Mouse (Mus musculus): ENCODE results near the gene Bphl. TPM values are rescaled to one million over a fixed set of nuclear protein-coding genes. Genes with fewer than 3 reads are reported as not detected.

Gene Bphl
- polyA plus RNA-seq, 1 experiment, result 27.7 TPM

DNA sequence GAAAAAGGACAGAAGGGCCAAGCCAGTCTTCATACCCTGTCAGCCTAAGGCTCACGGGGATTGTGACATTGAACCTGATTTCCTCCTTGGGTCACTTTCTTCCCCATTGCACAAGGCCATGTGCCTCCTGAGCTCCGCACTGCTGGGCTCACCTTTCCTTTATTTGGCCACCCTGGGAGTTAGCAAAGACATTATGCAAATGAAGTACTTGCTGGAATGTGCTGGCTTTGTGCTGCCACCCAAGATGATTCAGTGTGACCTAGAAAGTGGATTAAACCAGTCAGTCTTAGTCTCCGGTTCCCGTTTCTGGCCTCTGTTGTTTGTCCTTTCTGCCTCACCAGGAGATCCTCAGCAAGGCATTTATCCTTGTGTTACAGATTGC, 72.3 kb downstream of the Bphl start:
- Histone ChIP-seq H3K4me3 (no peak overlapping the region), H3K27me3 (ENCODE audit: control insufficient read depth, insufficient read depth, insufficient read length) (no peaks in the 10 kb centered on the region), H3K36me3 (ENCODE audit: control insufficient read depth, insufficient read depth) (no peaks in the 10 kb centered on the region), H3K79me2 (ENCODE audit: control insufficient read depth, insufficient read depth) (no peaks in the 10 kb centered on the region), H3K4me2 (ENCODE audit: low read depth) (no peak overlapping the region), H3ac (ENCODE audit: control insufficient read depth, insufficient read length) (no peak overlapping the region)
- no peak for TF ChIP-seq POLR2A (IDR thresholded peaks at IDR 0.05; ENCODE audit: insufficient read length, low read depth)
- no peak for TF ChIP-seq MYOD1 (IDR thresholded peaks at IDR 0.05; ENCODE audit: control insufficient read depth in 1 of 3, insufficient read length in 2 of 3, low read depth in 2 of 3)
- no peak for TF ChIP-seq REST (IDR thresholded peaks at IDR 0.05; ENCODE audit: insufficient read depth, insufficient read length)
- TF ChIP-seq MYOG (IDR thresholded peaks at IDR 0.05; ENCODE audit: control insufficient read depth in 1 of 3, insufficient read depth in 1 of 3, insufficient read length in 2 of 3, low read depth in 2 of 3), result no peak
- no peak for TF ChIP-seq TCF12 (IDR thresholded peaks at IDR 0.05; ENCODE audit: insufficient read depth, poor library complexity, severe bottlenecking)
- TF ChIP-seq E2F4 (IDR thresholded peaks at IDR 0.05; ENCODE audit: insufficient read depth), result no peak
- no peak for TF ChIP-seq USF1 (IDR thresholded peaks at IDR 0.05; ENCODE audit: low read depth)
- no peak for TF ChIP-seq MAX (IDR thresholded peaks at IDR 0.05; ENCODE audit: low read depth)
- TF ChIP-seq CEBPB (IDR thresholded peaks at IDR 0.05; ENCODE audit: insufficient read depth, poor library complexity, severe bottlenecking), result no peak
- no peak for TF ChIP-seq TCF3 (IDR thresholded peaks at IDR 0.05; ENCODE audit: insufficient read length, low read depth)
- TF ChIP-seq SRF (IDR thresholded peaks at IDR 0.05; ENCODE audit: control insufficient read depth, insufficient read length, low read depth), result no peak
- no peak for TF ChIP-seq POLR2AphosphoS2 (IDR thresholded peaks at IDR 0.05; ENCODE audit: insufficient read length, low read depth)

DNA sequence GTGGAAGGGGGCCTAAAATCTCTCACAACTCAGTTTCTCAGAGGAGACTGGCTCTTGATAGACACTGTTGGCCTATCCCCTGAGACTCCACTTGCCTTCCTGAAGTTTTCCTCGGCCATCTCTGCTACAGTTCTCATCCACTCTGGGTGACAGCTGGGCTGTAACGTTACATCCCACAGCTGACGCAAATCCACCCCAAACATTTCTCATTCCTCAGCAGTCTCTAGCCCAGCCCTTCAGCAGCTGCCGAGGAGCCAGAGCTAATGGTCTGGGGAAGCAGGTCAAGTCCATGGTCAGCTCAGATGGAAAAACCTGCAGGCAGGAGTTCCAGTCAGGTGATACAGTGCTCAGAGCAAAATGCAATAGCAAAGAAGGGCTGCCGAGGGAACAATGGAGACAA, 73.6 kb downstream of the Bphl start:
- Histone ChIP-seq H3K4me3 (no peak overlapping the region), H3K79me2 (ENCODE audit: control insufficient read depth, insufficient read depth) (no peaks in the 10 kb centered on the region)

DNA sequence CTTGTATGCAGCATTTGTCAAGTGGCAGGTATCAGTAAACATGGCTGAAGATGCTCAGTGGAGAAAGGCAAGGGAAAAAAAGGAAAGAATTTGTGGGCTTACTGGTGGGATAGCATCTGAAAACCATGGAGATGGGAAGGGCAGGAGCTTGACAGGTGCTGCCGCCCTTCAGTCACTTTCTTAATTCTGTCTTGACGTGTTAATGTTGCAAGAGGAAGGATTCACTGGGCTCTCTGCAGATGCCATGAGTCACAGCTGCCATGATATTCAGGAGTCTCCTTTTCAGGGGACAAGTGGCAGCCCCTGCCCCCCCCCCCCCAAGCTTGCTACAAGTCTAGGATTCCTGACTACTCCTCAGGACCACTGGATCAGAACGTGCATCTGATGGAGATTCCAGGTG, 74.5 kb downstream of the Bphl start:
- Histone ChIP-seq H3K27me3 (ENCODE audit: control insufficient read depth, insufficient read depth, insufficient read length) (no peaks in the 10 kb centered on the region), H3K4me2 (ENCODE audit: low read depth) (peak overlapping the region; percentile 65), H3K4me3 (no peak overlapping the region), H3ac (ENCODE audit: control insufficient read depth, insufficient read length) (no peak overlapping the region), H3K36me3 (ENCODE audit: control insufficient read depth, insufficient read depth) (no peaks in the 10 kb centered on the region), H3K79me2 (ENCODE audit: control insufficient read depth, insufficient read depth) (no peaks in the 10 kb centered on the region)
- TF ChIP-seq MYOG (IDR thresholded peaks at IDR 0.05; ENCODE audit: control insufficient read depth in 1 of 3, insufficient read depth in 1 of 3, insufficient read length in 2 of 3, low read depth in 2 of 3) (peak in 1 of 3 experiments; percentile 71), TCF3 (IDR thresholded peaks at IDR 0.05; ENCODE audit: insufficient read length, low read depth) (peak; percentile 10), CEBPB (IDR thresholded peaks at IDR 0.05; ENCODE audit: insufficient read depth, poor library complexity, severe bottlenecking) (peak; percentile 61; the same call in 1 of the 2 replicates), MAX (IDR thresholded peaks at IDR 0.05; ENCODE audit: low read depth) (no peak), MYOD1 (IDR thresholded peaks at IDR 0.05; ENCODE audit: control insufficient read depth in 1 of 3, insufficient read length in 2 of 3, low read depth in 2 of 3) (peak; percentile 13 to 80 (median 73))

More for the DNA sequence above, 73.6 kb downstream of the Bphl start:
- Histone ChIP-seq H3K4me2 (ENCODE audit: low read depth) (peak overlapping the region; percentile 51), H3ac (ENCODE audit: control insufficient read depth, insufficient read length) (no peak overlapping the region), H3K36me3 (ENCODE audit: control insufficient read depth, insufficient read depth) (no peaks in the 10 kb centered on the region), H3K27me3 (ENCODE audit: control insufficient read depth, insufficient read depth, insufficient read length) (no peaks in the 10 kb centered on the region)
- TF ChIP-seq MYOG (IDR thresholded peaks at IDR 0.05; ENCODE audit: control insufficient read depth in 1 of 3, insufficient read depth in 1 of 3, insufficient read length in 2 of 3, low read depth in 2 of 3) (peak; percentile 77 to 98 (median 97)), MYOD1 (IDR thresholded peaks at IDR 0.05; ENCODE audit: control insufficient read depth in 1 of 3, insufficient read length in 2 of 3, low read depth in 2 of 3) (peak; percentile 79 to 96 (median 93)), SRF (IDR thresholded peaks at IDR 0.05; ENCODE audit: control insufficient read depth, insufficient read length, low read depth) (no peak), REST (IDR thresholded peaks at IDR 0.05; ENCODE audit: insufficient read depth, insufficient read length) (no peak), CEBPB (IDR thresholded peaks at IDR 0.05; ENCODE audit: insufficient read depth, poor library complexity, severe bottlenecking) (peak; percentile 15; the same call in 1 of the 2 replicates), POLR2A (IDR thresholded peaks at IDR 0.05; ENCODE audit: insufficient read length, low read depth) (no peak), TCF12 (IDR thresholded peaks at IDR 0.05; ENCODE audit: insufficient read depth, poor library complexity, severe bottlenecking) (peak; percentile 91), TCF3 (IDR thresholded peaks at IDR 0.05; ENCODE audit: insufficient read length, low read depth) (peak; percentile 72), USF1 (IDR thresholded peaks at IDR 0.05; ENCODE audit: low read depth) (peak; percentile 24)

DNA sequence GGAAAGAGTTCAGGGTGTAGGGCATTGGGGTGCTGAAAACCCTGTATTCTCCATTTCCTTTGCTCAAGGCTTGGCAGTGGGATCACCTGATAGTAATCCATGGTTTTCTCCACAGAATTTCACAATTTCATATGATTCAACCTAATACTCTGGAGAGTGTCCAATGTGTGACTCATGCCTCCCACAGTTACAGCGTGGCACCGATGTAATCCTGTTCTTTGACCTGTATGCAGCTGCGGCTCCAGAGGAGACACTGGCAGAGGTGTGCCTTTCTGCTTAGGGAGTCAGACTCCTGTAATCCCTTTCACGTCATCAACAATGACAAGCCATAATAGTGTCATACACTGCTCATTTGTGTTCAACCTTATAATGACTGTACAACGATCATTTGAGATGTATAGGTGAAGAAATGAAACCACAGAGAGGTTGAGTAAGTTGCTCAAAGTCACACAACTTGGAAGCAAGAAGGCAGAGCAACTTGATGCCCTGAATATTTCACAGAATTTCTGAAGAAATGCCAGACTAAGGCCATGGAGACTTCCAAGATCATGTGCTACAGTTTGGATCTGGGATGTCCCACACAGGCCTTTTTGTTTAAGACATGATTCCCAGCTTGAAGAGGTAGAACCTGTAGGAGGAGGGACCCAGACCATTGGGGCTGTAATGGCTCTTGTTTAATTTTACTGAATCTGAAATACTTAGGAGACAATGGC, 75.1 kb downstream of the Bphl start:
- Histone ChIP-seq H3ac (ENCODE audit: control insufficient read depth, insufficient read length) (no peak overlapping the region), H3K4me2 (ENCODE audit: low read depth) (peak overlapping the region; percentile 65), H3K36me3 (ENCODE audit: control insufficient read depth, insufficient read depth) (no peaks in the 10 kb centered on the region), H3K4me3 (no peak overlapping the region), H3K79me2 (ENCODE audit: control insufficient read depth, insufficient read depth) (no peaks in the 10 kb centered on the region), H3K27me3 (ENCODE audit: control insufficient read depth, insufficient read depth, insufficient read length) (no peaks in the 10 kb centered on the region)
- TF ChIP-seq MYOG (IDR thresholded peaks at IDR 0.05; ENCODE audit: control insufficient read depth in 1 of 3, insufficient read depth in 1 of 3, insufficient read length in 2 of 3, low read depth in 2 of 3) (peak in 1 of 3 experiments; percentile 11), SRF (IDR thresholded peaks at IDR 0.05; ENCODE audit: control insufficient read depth, insufficient read length, low read depth) (no peak), CEBPB (IDR thresholded peaks at IDR 0.05; ENCODE audit: insufficient read depth, poor library complexity, severe bottlenecking) (peak; percentile 97), MAX (IDR thresholded peaks at IDR 0.05; ENCODE audit: low read depth) (no peak), MYOD1 (IDR thresholded peaks at IDR 0.05; ENCODE audit: control insufficient read depth in 1 of 3, insufficient read length in 2 of 3, low read depth in 2 of 3) (peak in 2 of 3 experiments; percentile 46 to 71), USF1 (IDR thresholded peaks at IDR 0.05; ENCODE audit: low read depth) (peak; percentile 9), E2F4 (IDR thresholded peaks at IDR 0.05; ENCODE audit: insufficient read depth) (no peak)

DNA sequence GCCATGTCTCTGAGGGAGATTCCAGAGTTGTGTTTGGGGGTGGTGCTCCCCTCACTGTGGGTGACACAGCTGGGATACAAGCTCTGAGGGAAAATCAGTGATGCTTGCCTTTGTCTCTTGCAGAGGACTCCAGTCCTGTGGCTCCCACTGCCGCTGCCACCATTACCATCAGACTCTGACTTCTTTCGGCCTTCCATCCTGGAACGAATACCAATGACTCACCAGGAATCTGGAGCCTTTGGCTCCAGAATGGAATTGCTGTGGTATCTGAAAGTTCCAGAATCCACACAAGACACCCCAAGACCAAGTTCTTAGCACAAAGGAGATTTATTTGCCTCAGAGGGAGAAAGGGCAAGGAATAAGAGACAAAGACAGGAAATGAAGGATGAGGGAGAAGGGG, 75.7 kb downstream of the Bphl start:
- H3K4me3 ChIP-seq, result no peak overlapping the region
- TF ChIP-seq MYOG (IDR thresholded peaks at IDR 0.05; ENCODE audit: control insufficient read depth in 1 of 3, insufficient read depth in 1 of 3, insufficient read length in 2 of 3, low read depth in 2 of 3), result no peak
- no peak for TF ChIP-seq MYOD1 (IDR thresholded peaks at IDR 0.05; ENCODE audit: control insufficient read depth in 1 of 3, insufficient read length in 2 of 3, low read depth in 2 of 3)
- TF ChIP-seq CEBPB (IDR thresholded peaks at IDR 0.05; ENCODE audit: insufficient read depth, poor library complexity, severe bottlenecking), result no peak
- no peak for TF ChIP-seq TCF3 (IDR thresholded peaks at IDR 0.05; ENCODE audit: insufficient read length, low read depth)
- no peak for TF ChIP-seq POLR2AphosphoS2 (IDR thresholded peaks at IDR 0.05; ENCODE audit: insufficient read length, low read depth)
- TF ChIP-seq MAX (IDR thresholded peaks at IDR 0.05; ENCODE audit: low read depth), result no peak
- TF ChIP-seq E2F4 (IDR thresholded peaks at IDR 0.05; ENCODE audit: insufficient read depth), result no peak
- no peak for TF ChIP-seq POLR2A (IDR thresholded peaks at IDR 0.05; ENCODE audit: insufficient read length, low read depth)
- TF ChIP-seq USF1 (IDR thresholded peaks at IDR 0.05; ENCODE audit: low read depth), result no peak
- TF ChIP-seq REST (IDR thresholded peaks at IDR 0.05; ENCODE audit: insufficient read depth, insufficient read length), result no peak
- TF ChIP-seq TCF12 (IDR thresholded peaks at IDR 0.05; ENCODE audit: insufficient read depth, poor library complexity, severe bottlenecking), result no peak
- no peak for TF ChIP-seq SRF (IDR thresholded peaks at IDR 0.05; ENCODE audit: control insufficient read depth, insufficient read length, low read depth)

More for the DNA sequence above, 75.7 kb downstream of the Bphl start:
- H3K79me2 ChIP-seq (ENCODE audit: control insufficient read depth, insufficient read depth), result no peaks in the 10 kb centered on the region
- no peaks in the 10 kb centered on the region for H3K36me3 ChIP-seq (ENCODE audit: control insufficient read depth, insufficient read depth)
- H3ac ChIP-seq (ENCODE audit: control insufficient read depth, insufficient read length), result no peak overlapping the region
- H3K27me3 ChIP-seq (ENCODE audit: control insufficient read depth, insufficient read depth, insufficient read length), result no peaks in the 10 kb centered on the region
- H3K4me2 ChIP-seq (ENCODE audit: low read depth), result peak overlapping the region; percentile 65

Data from myocyte (in vitro differentiated cells).